Mouse (Mus musculus) c-Kit-negative CD71-positive TER-119-positive erythroid progenitor cells, embryonic 14.5 days (primary cell): ENCODE measurements around the gene Rnf216.

ENCODE experiments used
- DNase-seq: peaks from one replicate; pipeline ENCODE4 v3.0.0-alpha.2; 2013; ENCODE audit warnings: low read depth, low spot score

Gene Rnf216

GRCm38 (mm10) chr5:142959576-142960556, 152.9 kb downstream of the Rnf216 start, which contains the start of gene Fscn1:
Fscn1 (plus strand) TSS chr5:142960343.
- DNase-seq, result no peak

GRCm38 (mm10) chr5:142959156-142959555, 153.6 kb downstream of the Rnf216 start:
- DNase-seq, result no peak

GRCm38 (mm10) chr5:142958464-142958863, 154.3 kb downstream of the Rnf216 start:
- no peak for DNase-seq

GRCm38 (mm10) chr5:142956956-142957703, 155.7 kb downstream of the Rnf216 start:
- DNase-seq, result no peak

DNA sequence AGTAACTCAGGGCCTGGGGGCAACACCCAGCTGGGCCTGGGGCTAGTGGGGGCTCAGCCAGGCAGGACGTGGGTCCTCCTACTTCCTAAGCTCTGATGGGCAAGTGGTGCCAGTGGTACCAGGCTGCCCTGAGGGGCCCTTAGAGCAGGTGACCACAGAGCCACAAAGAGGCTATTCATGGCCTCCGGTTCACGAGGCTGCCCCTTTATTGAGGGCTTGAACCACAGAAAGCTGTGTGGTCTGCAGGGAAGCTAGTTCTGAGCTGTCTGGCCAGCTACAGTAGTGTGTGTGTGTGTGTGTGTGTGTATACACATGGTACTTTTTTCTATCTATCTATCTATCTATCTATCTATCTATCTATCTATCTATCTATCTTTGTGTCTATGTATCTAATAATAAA, 159.2 kb downstream of the Rnf216 start:
- DNase-seq, result no peak

DNA sequence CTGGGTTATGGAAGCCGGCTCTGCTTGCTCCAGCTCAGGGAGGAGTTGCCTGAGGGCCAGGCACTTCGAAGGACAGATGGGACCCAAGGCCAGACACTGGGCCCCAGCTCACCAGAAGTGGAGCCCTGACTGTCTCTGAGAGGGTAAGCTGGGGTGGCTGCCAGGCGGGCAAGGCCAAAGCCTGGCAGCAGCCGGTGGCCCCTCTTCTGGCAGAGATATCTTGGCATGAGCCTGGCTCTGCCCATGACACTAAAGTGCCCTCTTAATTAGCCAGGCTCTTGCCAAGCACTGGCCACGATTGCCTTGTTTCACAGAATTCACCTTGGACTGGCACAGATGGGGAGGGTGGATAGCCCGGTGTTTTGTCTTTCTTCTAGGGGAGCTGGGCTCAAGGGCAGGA, 162.4 kb downstream of the Rnf216 start:
- DNase-seq, result no peak

DNA sequence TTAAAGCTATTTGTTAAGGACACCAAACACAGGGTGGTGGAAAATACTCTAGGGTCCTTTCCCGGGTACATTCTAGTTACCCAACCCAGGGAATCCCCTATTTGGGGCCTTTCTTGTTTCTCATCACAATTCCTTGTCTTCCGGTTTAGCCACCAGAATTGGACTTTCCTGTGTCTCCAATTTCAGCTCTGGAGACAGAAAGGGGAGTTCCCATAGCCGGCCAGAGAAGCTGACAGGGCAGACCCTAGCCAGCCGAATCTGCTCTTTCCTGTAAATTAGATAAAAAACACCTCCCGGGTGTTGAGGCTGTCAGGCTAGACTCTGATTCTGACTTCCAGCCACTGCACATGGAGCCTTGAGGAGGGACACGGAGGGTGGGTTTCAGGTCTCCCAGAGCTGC, 163.2 kb downstream of the Rnf216 start:
- no peak for DNase-seq

GRCm38 (mm10) chr5:142947460-142947859, 165.3 kb downstream of the Rnf216 start:
- DNase-seq, result no peak

GRCm38 (mm10) chr5:142944979-142945682, 167.7 kb downstream of the Rnf216 start:
- DNase-seq, result no peak
